ENCODE assay signal across 8 mouse cellular contexts in the genomic region with DNA sequence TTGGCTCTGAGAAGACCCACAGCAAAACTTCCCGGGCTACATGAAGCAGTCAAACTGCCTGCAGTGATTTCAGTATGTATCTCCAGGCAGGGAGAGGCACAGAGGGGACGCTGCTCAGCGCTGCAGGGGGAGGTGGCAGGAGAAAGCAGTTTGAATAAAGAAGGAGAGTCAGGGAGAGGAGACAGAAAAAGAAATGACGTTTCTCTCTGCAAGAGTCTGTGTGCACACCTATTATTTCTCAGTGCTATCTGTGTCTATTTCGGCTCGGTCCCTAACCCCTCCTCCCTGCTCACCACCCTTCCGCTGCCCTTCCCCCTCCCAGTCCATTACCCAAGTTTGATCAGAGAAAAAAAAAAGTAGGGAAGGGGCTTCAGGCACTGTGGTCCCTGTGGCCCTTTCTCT.
DNase-seq lines count a peak whose midpoint lies in the region; ATAC-seq lines count a peak whose summit lies in the region.

No protein-coding gene starts in this region.

- H3K4me1 ChIP-seq in lung, embryonic 15.5 days: peaks cover 23% of the 10 kb centered on the region; the same call in 1 of the 2 replicates
- peaks cover 7% of the 10 kb centered on the region; the same call in 1 of the 2 replicates for H3K4me1 ChIP-seq in liver, embryonic 11.5 days (replicated peaks; ENCODE audit: control insufficient read depth, insufficient read depth, low read length)

- 4% methylated on average over 7 of the region's 7 CpGs for WGBS in lung, embryonic 15.5 days
- WGBS in liver, embryonic 11.5 days: 4% methylated on average over 7 of the region's 7 CpGs

- no peaks in the 10 kb centered on the region for H3K27me3 ChIP-seq in lung, embryonic 15.5 days
- H3K27me3 ChIP-seq in liver, embryonic 11.5 days (replicated peaks; ENCODE audit: control insufficient read depth, insufficient read depth, low read length): no peaks in the 10 kb centered on the region

- no peak for DNase-seq in lung, postnatal 14 days
- peak; percentile 66 for DNase-seq in embryo, embryonic 11 days
- DNase-seq in heart, postnatal 4 days: peak; percentile 33
- peak; percentile 34 for DNase-seq in liver, embryonic 11.5 days (ENCODE audit: low spot score)
- DNase-seq in retina, postnatal 1 day: peak; percentile 52
- no peak for DNase-seq in spleen, postnatal 36 days (ENCODE audit: low spot score in 2 of 2)

- no peak overlapping the region for H3K27ac ChIP-seq in lung, embryonic 15.5 days
- H3K27ac ChIP-seq in liver, embryonic 11.5 days (ENCODE audit: low read depth, low read length): no peak overlapping the region

- H3K4me2 ChIP-seq in lung, embryonic 15.5 days: peak overlapping the region; percentile 46
- peak overlapping the region; percentile 54 for H3K4me2 ChIP-seq in liver, embryonic 11.5 days

- no peaks in the 10 kb centered on the region for H3K9me3 ChIP-seq in lung, embryonic 15.5 days
- no peaks in the 10 kb centered on the region for H3K9me3 ChIP-seq in liver, embryonic 11.5 days (ENCODE audit: control insufficient read depth, low read length)

- H3K9ac ChIP-seq in lung, embryonic 15.5 days: peak overlapping the region; percentile 28; the same call in 1 of the 2 replicates
- peak overlapping the region; percentile 20; the same call in 1 of the 2 replicates for H3K9ac ChIP-seq in liver, embryonic 11.5 days (ENCODE audit: low read depth, low read length)

- H3K4me3 ChIP-seq in lung, embryonic 15.5 days: peak overlapping the region; percentile 24
- H3K4me3 ChIP-seq in liver, embryonic 11.5 days (ENCODE audit: low read depth, low read length): peak overlapping the region; percentile 29; the same call in 1 of the 2 replicates

- H3K36me3 ChIP-seq in lung, embryonic 15.5 days: no peaks in the 10 kb centered on the region
- no peaks in the 10 kb centered on the region for H3K36me3 ChIP-seq in liver, embryonic 11.5 days (ENCODE audit: control insufficient read depth, insufficient read depth, low read length)

- ATAC-seq in lung, embryonic 15.5 days (ENCODE audit: borderline replicate concordance, extremely low read depth, low FRiP score, low TSS enrichment): peak; percentile 35; the same call in 1 of the 2 replicates
- ATAC-seq in liver, embryonic 11.5 days (replicated peaks; ENCODE audit: low FRiP score): no peak
- ATAC-seq in inflammation-experienced regulatory T-cells, adult 6 months: no peak

Comparison
In these comparisons a context has a peak if more than half of its experiments do, and no peak if none do; other contexts are left out.
1. DNase-seq: peak in embryo, embryonic 11 days (single experiment), heart, postnatal 4 days (single experiment), liver, embryonic 11.5 days (single experiment) and retina, postnatal 1 day (single experiment); none in lung, postnatal 14 days (single experiment) and spleen, postnatal 36 days (0 of 2).